Mouse (Mus musculus): ENCODE measurements at regions not wholly inside any gene's neighbourhood (a gene's known extent, or its start where the extent isn't known, plus 50 kb on each side); places are given as distances from the start of the nearest gene placed in this dataset.
"Not testable (repeated sequence)": the region's sequence is repeated elsewhere in the genome, so short reads cannot be mapped to it uniquely, and the experiment has no call there.

- WGBS, result 76% methylated on average over 11 of the region's 11 CpGs
- DNase-seq (ENCODE audit: low read depth, low spot score), result no peak
These were observed 88.7 kb upstream of the Myt1l start for GRCm38 (mm10) chr12:29439343-29440019.

- not testable (repeated sequence) for DNase-seq (ENCODE audit: low read depth, low spot score)
- WGBS, result 19% methylated on average over 3 of the region's 3 CpGs
These were observed 63.0 kb upstream of the Myt1l start for GRCm38 (mm10) chr12:29465201-29465600.
